Mouse (Mus musculus) neural tube, embryonic 13.5 days (tissue): ENCODE measurements around the gene Slc17a5. TPM values are rescaled to one million over a fixed set of nuclear protein-coding genes. Genes with fewer than 3 reads are reported as not detected.
"Not testable (repeated sequence)": the region's sequence is repeated elsewhere in the genome, so short reads cannot be mapped to it uniquely, and the experiment has no call there.

Experiments used
- ATAC-seq: fragments of 200-750 bp; cut with Nextera tagmentation; 2 replicates; pipeline ENCODE4 v1.8.0; 2017; ENCODE audit warnings: low read depth, mild to moderate bottlenecking, moderate TSS enrichment, moderate library complexity
- H3K27ac ChIP-seq: fragments of 300-500 bp; sonication (generic); replicated peaks from 2 replicates; pipeline ENCODE4 v1.5.1; 2015; ENCODE audit warnings: moderate library complexity, mild to moderate bottlenecking, inconsistent platforms
- H3K27me3 ChIP-seq: fragments of 300-500 bp; sonication (generic); 2 replicates; pipeline ENCODE4 v1.6.1; 2015; ENCODE audit warnings: mild to moderate bottlenecking, inconsistent platforms
- H3K36me3 ChIP-seq: fragments of 300-500 bp; sonication (generic); 2 replicates; pipeline ENCODE4 v1.6.1; 2015; ENCODE audit warnings: mild to moderate bottlenecking, inconsistent platforms
- H3K4me1 ChIP-seq: fragments of 300-500 bp; sonication (generic); replicated peaks from 2 replicates; pipeline ENCODE4 v1.6.1; 2015; ENCODE audit warnings: inconsistent platforms
- H3K4me2 ChIP-seq: fragments of 300-500 bp; sonication (generic); 2 replicates; pipeline ENCODE4 v1.6.1; 2015; ENCODE audit warnings: inconsistent platforms, mild to moderate bottlenecking, moderate library complexity
- H3K4me3 ChIP-seq: fragments of 300-500 bp; sonication (generic); 2 replicates; pipeline ENCODE4 v1.5.1; 2015; ENCODE audit warnings: mild to moderate bottlenecking, inconsistent platforms
- H3K9ac ChIP-seq: fragments of 300-500 bp; sonication (generic); 2 replicates; pipeline ENCODE4 v1.6.1; 2015; ENCODE audit warnings: moderate library complexity, mild to moderate bottlenecking, inconsistent platforms
- H3K9me3 ChIP-seq: fragments of 300-500 bp; sonication (generic); 2 replicates; pipeline ENCODE4 v1.6.1; 2016; ENCODE audit warnings: inconsistent platforms
- WGBS: fragments of 180-500 bp; shearing (Covaris S2); methylation state at CpG from one replicate; pipeline ENCODE4 v1.1.7; 2015; 5-methylcytosine and 5-hydroxymethylcytosine counted together
- polyA plus RNA-seq: library from polyadenylated mRNA; unstranded; fragments of >200 nt; fragmentation: Nextera tagmentation; extraction: Ambion mirVana; gene quantifications from 2 replicates; pipeline ENCODE4 v1.2.1, GENCODE M21; 2015

Gene Slc17a5
- polyA plus RNA-seq, 1 experiment from 2014 or later = 15.6 TPM

DNA sequence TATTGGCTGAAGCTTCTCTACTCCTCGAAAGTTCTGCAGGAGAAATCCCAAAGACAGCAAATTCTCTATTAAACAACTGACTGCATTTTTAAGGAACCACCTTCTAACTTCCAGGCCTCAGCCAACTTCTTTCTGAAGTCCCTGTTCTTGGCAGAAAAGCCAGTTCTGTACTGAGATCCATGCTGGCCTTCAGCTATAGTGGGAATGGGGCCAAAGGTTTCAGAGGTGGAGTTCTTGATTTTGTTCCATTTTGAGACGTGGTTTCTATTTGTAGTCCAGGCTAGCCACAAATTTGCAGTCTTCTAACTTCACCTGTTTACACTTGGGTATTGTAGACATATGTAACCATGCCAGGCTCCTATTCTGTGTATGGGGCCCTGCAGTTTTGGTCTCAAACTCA lies 61.6 kb downstream of the Slc17a5 start:
- Histone ChIP-seq H3K4me1 (peaks cover 11% of the 10 kb centered on the region), H3K4me2 (no peak overlapping the region), H3K36me3 (no peaks in the 10 kb centered on the region), H3K9ac (no peak overlapping the region), H3K27me3 (no peaks in the 10 kb centered on the region), H3K27ac (no peak overlapping the region), H3K4me3 (no peak overlapping the region), H3K9me3 (no peaks in the 10 kb centered on the region)
- ATAC-seq = no peak
- 92% methylated on average over 2 of the region's 2 CpGs for WGBS

DNA sequence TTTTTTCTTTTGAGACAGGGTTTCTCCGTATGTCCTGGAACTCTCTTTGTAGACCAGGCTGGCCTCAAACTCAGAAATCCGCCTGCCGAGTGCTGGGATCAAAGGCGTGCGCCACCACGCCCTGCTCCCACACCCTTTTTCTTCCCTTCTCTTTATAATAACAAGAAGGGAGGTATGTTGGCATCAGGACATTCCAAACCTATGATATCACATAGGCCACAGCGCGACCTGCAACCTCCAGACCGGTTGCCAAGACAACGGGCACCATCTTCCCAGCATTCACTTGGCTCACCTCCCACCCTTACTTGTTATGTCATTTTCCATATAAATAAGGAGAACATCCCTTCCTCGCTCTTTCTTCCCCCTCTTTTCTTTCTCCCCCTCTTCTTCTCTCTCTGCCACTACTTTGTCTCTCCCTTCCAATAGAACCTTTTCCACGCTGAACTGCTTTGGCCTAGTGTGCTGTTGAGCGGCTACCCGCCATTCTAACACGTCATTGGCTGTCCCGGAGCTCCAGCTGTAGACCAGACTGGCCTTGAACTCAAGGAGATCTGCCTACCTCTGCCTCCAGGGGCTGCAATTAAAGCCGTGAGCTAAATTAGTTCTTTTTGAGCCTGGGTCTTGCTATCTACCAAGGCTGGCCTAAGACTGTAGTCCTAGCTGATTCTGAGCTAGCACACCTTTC lies 62.2 kb downstream of the Slc17a5 start:
- Histone ChIP-seq H3K4me1 (peaks cover 17% of the 10 kb centered on the region), H3K9me3 (no peaks in the 10 kb centered on the region), H3K36me3 (no peaks in the 10 kb centered on the region), H3K27ac (no peak overlapping the region), H3K9ac (no peak overlapping the region), H3K4me3 (no peak overlapping the region), H3K27me3 (no peaks in the 10 kb centered on the region), H3K4me2 (no peak overlapping the region)
- ATAC-seq = no peak
- WGBS = 93% methylated on average over 17 of the region's 17 CpGs

- 38% methylated on average over 14 of the region's 14 CpGs for WGBS
- Histone ChIP-seq H3K4me3 (peak overlapping the region; percentile 48), H3K4me2 (peak overlapping the region; percentile 86), H3K27me3 (no peaks in the 10 kb centered on the region), H3K27ac (0 out of 2 replicates have a peak overlapping the region, but pooled peaks have one; percentile 76), H3K36me3 (no peaks in the 10 kb centered on the region), H3K9ac (peak overlapping the region; percentile 69), H3K9me3 (no peaks in the 10 kb centered on the region), H3K4me1 (peaks cover 21% of the 10 kb centered on the region)
- no peak for ATAC-seq
Observed at GRCm38 (mm10) chr9:78521689-78522088, 66.2 kb downstream of the Slc17a5 start.

DNA sequence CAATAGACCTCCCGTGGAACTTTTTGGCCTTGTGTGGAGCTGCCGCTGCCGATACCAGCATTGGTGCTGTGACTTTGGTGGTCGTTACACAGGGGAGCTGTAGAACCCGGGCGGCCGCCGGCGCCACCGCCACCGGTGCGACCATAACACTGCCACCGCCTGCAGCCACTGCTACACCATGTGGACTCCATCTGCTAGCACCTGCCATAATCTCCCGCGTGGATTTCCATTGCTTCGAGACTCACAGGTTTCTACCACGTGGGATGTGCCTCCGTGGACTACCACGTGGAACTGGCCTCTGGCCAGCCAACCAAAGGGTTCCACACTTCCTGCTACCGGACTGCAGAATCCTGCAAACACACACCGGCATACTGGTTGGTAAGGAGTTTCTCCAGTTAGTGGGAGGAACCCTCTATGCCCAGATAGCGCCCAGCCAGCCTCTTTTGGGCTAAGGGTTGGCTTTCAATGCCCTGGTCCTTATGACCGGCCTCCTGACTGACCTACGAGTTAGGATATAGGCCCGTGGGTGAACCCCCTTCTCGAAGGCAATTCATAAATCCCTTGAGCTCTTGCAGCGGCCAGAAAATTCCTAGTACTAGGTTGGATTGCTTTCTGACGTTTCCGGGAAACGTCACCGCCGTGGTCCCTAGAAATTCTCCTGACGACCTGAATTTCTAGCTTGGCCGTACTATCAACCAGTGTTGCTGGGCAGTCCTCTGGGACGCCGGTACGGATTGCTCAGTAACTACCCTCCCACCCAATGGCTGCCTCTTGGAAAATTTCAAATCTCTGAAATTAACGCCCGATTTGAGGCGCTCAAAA lies 66.8 kb downstream of the Slc17a5 start:
- H3K4me3 ChIP-seq = peak overlapping the region; percentile 48
- WGBS = 2% methylated on average over 40 of the region's 40 CpGs
- no peaks in the 10 kb centered on the region for H3K27me3 ChIP-seq
- H3K9ac ChIP-seq = peak overlapping the region; percentile 69
- H3K27ac ChIP-seq = peak overlapping the region; percentile 76
- H3K4me2 ChIP-seq = peak overlapping the region; percentile 86
- peaks cover 21% of the 10 kb centered on the region for H3K4me1 ChIP-seq
- H3K36me3 ChIP-seq = no peaks in the 10 kb centered on the region
- peak; percentile 73 for ATAC-seq
- H3K9me3 ChIP-seq = no peaks in the 10 kb centered on the region

GRCm38 (mm10) chr9:78520127-78520779 lies 67.6 kb downstream of the Slc17a5 start:
- peak overlapping the region; percentile 69 for H3K9ac ChIP-seq
- peaks cover 21% of the 10 kb centered on the region for H3K4me1 ChIP-seq
- no peaks in the 10 kb centered on the region for H3K9me3 ChIP-seq
- H3K4me3 ChIP-seq = peak overlapping the region; percentile 48
- H3K4me2 ChIP-seq = peak overlapping the region; percentile 86
- H3K27me3 ChIP-seq = no peaks in the 10 kb centered on the region
- ATAC-seq = peak; percentile 81
- no peaks in the 10 kb centered on the region for H3K36me3 ChIP-seq
- 3% methylated on average over 15 of the region's 15 CpGs for WGBS
- H3K27ac ChIP-seq = peak overlapping the region; percentile 76

- not testable (repeated sequence) for H3K4me2 ChIP-seq, H3K27me3 ChIP-seq, H3K36me3 ChIP-seq, H3K9ac ChIP-seq, H3K9me3 ChIP-seq, ATAC-seq, H3K27ac ChIP-seq, H3K4me3 ChIP-seq
- H3K4me1 ChIP-seq = peaks cover 21% of the 10 kb centered on the region
- 67% methylated on average over 3 of the region's 3 CpGs for WGBS
Observed at GRCm38 (mm10) chr9:78517237-78517636, 70.6 kb downstream of the Slc17a5 start.

DNA sequence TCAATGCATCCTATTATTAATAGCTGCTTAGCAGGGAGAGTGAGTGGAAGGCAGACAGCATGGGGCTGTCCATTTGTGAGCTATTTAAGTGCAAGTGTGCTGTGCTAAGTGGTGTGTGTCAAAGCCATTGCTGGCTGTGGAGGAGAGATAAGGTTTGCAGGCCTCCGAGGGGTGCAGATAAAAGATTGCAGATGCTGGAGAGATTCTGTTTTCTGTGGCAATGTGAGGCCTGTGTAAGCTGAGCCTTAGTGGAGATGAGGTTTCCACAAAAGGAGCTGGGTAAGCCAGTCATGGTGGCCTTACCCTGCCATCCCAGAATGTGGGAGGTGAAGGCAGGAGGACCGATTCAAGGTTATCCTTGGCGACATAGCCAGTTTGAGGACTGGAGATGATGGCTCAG lies 71.7 kb downstream of the Slc17a5 start:
- no peak overlapping the region for H3K4me2 ChIP-seq
- WGBS = 85% methylated on average over 3 of the region's 3 CpGs
- H3K4me3 ChIP-seq = no peak overlapping the region
- no peak for ATAC-seq
- no peaks in the 10 kb centered on the region for H3K36me3 ChIP-seq
- H3K9ac ChIP-seq = no peak overlapping the region
- no peak overlapping the region for H3K27ac ChIP-seq
- H3K9me3 ChIP-seq = no peaks in the 10 kb centered on the region
- peaks cover 13% of the 10 kb centered on the region for H3K4me1 ChIP-seq
- H3K27me3 ChIP-seq = no peaks in the 10 kb centered on the region

GRCm38 (mm10) chr9:78514681-78515080 lies 73.2 kb downstream of the Slc17a5 start:
- Histone ChIP-seq H3K4me3 (no peak overlapping the region), H3K9ac (no peak overlapping the region), H3K27me3 (no peaks in the 10 kb centered on the region), H3K36me3 (no peaks in the 10 kb centered on the region), H3K4me2 (no peak overlapping the region), H3K27ac (no peak overlapping the region), H3K4me1 (no peaks in the 10 kb centered on the region), H3K9me3 (no peaks in the 10 kb centered on the region)
- ATAC-seq = no peak
- WGBS = 80% methylated on average over 4 of the region's 4 CpGs

DNA sequence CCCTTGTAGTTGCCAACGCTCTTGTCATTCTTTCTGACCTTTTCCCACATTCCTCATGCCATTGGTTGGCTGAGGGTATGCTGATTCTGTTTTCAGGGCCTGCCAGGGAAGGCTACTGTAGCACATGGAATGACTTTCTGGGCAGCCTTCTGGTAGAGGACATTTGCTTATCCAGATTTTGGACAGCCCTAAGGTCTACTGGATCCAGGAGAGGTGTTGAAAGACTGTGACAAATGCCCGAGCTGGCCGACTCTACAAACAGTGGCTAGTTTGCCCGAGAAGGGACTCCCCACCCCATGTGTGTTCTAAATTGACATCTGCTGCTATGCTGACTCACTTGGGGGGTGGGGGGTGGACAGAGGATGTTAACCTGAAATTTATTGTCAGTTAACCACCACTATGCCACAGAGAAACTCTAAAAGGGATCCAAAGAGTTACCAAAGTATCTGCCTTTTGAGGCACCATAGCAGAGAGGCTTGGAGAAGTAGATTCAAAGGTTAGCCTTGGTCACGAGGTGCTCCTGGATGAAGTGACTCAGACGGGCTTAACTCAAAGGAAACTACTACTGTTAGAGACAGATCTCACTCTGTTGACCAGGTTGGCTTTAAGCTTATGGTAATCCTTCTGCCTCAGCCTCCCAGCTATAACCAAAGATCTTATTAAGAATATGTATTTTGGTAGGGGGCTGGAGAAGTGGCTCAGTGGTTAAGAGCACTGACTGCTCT lies 73.9 kb downstream of the Slc17a5 start:
- H3K4me3 ChIP-seq = no peak overlapping the region
- no peaks in the 10 kb centered on the region for H3K36me3 ChIP-seq
- no peaks in the 10 kb centered on the region for H3K27me3 ChIP-seq
- ATAC-seq = no peak
- no peak overlapping the region for H3K27ac ChIP-seq
- no peaks in the 10 kb centered on the region for H3K4me1 ChIP-seq
- H3K9me3 ChIP-seq = no peaks in the 10 kb centered on the region
- 76% methylated on average over 6 of the region's 6 CpGs for WGBS
- no peak overlapping the region for H3K4me2 ChIP-seq
- H3K9ac ChIP-seq = no peak overlapping the region

- no peaks in the 10 kb centered on the region for H3K27me3 ChIP-seq
- no peak overlapping the region for H3K9ac ChIP-seq
- H3K4me1 ChIP-seq = no peaks in the 10 kb centered on the region
- H3K4me3 ChIP-seq = no peak overlapping the region
- no peaks in the 10 kb centered on the region for H3K9me3 ChIP-seq
- no peak overlapping the region for H3K4me2 ChIP-seq
- no peak overlapping the region for H3K27ac ChIP-seq
- WGBS = 92% methylated on average over 5 of the region's 5 CpGs
- no peaks in the 10 kb centered on the region for H3K36me3 ChIP-seq
- ATAC-seq = no peak
Observed at GRCm38 (mm10) chr9:78511705-78512104, 76.1 kb downstream of the Slc17a5 start.

- 92% methylated on average over 16 of the region's 16 CpGs for WGBS
- H3K36me3 ChIP-seq = no peaks in the 10 kb centered on the region
Observed at GRCm38 (mm10) chr9:78508106-78508786, 79.6 kb downstream of the Slc17a5 start.

More at GRCm38 (mm10) chr9:78508106-78508786, 79.6 kb downstream of the Slc17a5 start:
- ATAC-seq = no peak
- Histone ChIP-seq H3K4me1 (peaks cover 20% of the 10 kb centered on the region), H3K27ac (no peak overlapping the region), H3K4me3 (no peak overlapping the region), H3K9ac (no peak overlapping the region), H3K27me3 (no peaks in the 10 kb centered on the region), H3K4me2 (no peak overlapping the region), H3K9me3 (no peaks in the 10 kb centered on the region)
